Mouse (Mus musculus): Measurements from ENCODE around the gene Clasp1. TPM values are rescaled to one million over a fixed set of nuclear protein-coding genes. Genes with fewer than 3 reads are reported as not detected.
"Not testable (repeated sequence)": the region's sequence is repeated elsewhere in the genome, so short reads cannot be mapped to it uniquely, and the experiment has no call there.

The Clasp1 gene
- polyA plus RNA-seq, 1 experiment from 2014 or later, result 117 TPM

DNA sequence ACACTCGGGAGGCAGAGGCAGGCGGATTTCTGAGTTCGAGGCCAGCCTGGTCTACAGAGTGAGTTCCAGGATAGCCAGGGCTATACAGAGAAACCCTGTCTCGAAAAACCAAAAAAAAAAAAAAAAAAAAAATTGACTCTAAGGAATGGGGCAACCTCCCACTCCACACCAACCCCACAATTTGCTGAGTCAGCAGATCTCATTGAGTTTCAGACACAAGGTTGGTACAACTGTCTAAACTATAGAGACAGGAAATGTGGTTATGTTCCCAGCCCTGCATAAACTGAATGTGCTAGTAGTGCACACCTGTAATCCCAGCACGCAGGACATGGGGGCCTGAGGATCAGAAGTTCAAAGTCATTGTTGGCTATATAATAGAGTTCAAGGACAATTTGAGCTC lies 232.2 kb downstream of the Clasp1 start:
- not testable (repeated sequence) for H3K27ac ChIP-seq (replicated peaks in 1 of 2; ENCODE audit: control insufficient read depth in 1 of 2, insufficient read depth in 1 of 2, low read depth in 2 of 2, low read length in 2 of 2); H3K4me1 ChIP-seq (ENCODE audit: control insufficient read depth in 2 of 2, insufficient read depth in 2 of 2, low read length in 2 of 2); H3K4me3 ChIP-seq (ENCODE audit: control insufficient read depth in 1 of 2, insufficient read depth in 1 of 2, low read depth in 1 of 2, low read length in 2 of 2); H3K9me3 ChIP-seq (ENCODE audit: control insufficient read depth, low read length); H3K27me3 ChIP-seq (ENCODE audit: control insufficient read depth, insufficient read depth, low read length); H3K4me2 ChIP-seq (ENCODE audit: low read length); H3K9ac ChIP-seq (ENCODE audit: low read length); H3K36me3 ChIP-seq (ENCODE audit: control insufficient read depth, insufficient read depth, low read length); ATAC-seq (ENCODE audit: insufficient number of reproducible peaks, insufficient read depth, low FRiP score, low read depth)
- 90% methylated on average over 4 of the region's 5 CpGs for WGBS

- Histone ChIP-seq H3K36me3 (ENCODE audit: control insufficient read depth, insufficient read depth, low read length) (no peaks in the 10 kb centered on the region), H3K9ac (ENCODE audit: low read length) (no peak overlapping the region), H3K27me3 (ENCODE audit: control insufficient read depth, insufficient read depth, low read length) (no peaks in the 10 kb centered on the region; the same call in 1 of the 2 replicates), H3K27ac (replicated peaks in 1 of 2; ENCODE audit: control insufficient read depth in 1 of 2, insufficient read depth in 1 of 2, low read depth in 2 of 2, low read length in 2 of 2) (no peak overlapping the region), H3K4me3 (ENCODE audit: control insufficient read depth in 1 of 2, insufficient read depth in 1 of 2, low read depth in 1 of 2, low read length in 2 of 2) (no peak overlapping the region), H3K4me1 (ENCODE audit: control insufficient read depth in 2 of 2, insufficient read depth in 2 of 2, low read length in 2 of 2) (no peaks in the 10 kb centered on the region; a peak in 1 of 4 replicates), H3K4me2 (ENCODE audit: low read length) (no peak overlapping the region), H3K9me3 (ENCODE audit: control insufficient read depth, low read length) (no peaks in the 10 kb centered on the region)
- 48% methylated on average over 3 of the region's 3 CpGs for WGBS
- ATAC-seq (ENCODE audit: insufficient number of reproducible peaks, insufficient read depth, low FRiP score, low read depth), result no peak
Observed at GRCm38 (mm10) chr1:118622857-118623256, 234.0 kb downstream of the Clasp1 start.

- no peak for ATAC-seq (ENCODE audit: insufficient number of reproducible peaks, insufficient read depth, low FRiP score, low read depth)
- Histone ChIP-seq H3K36me3 (ENCODE audit: control insufficient read depth, insufficient read depth, low read length) (no peaks in the 10 kb centered on the region), H3K9me3 (ENCODE audit: control insufficient read depth, low read length) (no peaks in the 10 kb centered on the region), H3K4me3 (ENCODE audit: control insufficient read depth in 1 of 2, insufficient read depth in 1 of 2, low read depth in 1 of 2, low read length in 2 of 2) (no peak overlapping the region), H3K9ac (ENCODE audit: low read length) (no peak overlapping the region), H3K4me2 (ENCODE audit: low read length) (no peak overlapping the region), H3K27me3 (ENCODE audit: control insufficient read depth, insufficient read depth, low read length) (peaks cover 8% of the 10 kb centered on the region; the same call in 1 of the 2 replicates), H3K27ac (replicated peaks in 1 of 2; ENCODE audit: control insufficient read depth in 1 of 2, insufficient read depth in 1 of 2, low read depth in 2 of 2, low read length in 2 of 2) (no peak overlapping the region), H3K4me1 (ENCODE audit: control insufficient read depth in 2 of 2, insufficient read depth in 2 of 2, low read length in 2 of 2) (no peaks in the 10 kb centered on the region; a peak in 2 of 4 replicates)
- 55% methylated on average over 6 of the region's 6 CpGs for WGBS
Observed at GRCm38 (mm10) chr1:118625461-118625860, 236.6 kb downstream of the Clasp1 start.

- Histone ChIP-seq H3K4me1 (ENCODE audit: control insufficient read depth in 2 of 2, insufficient read depth in 2 of 2, low read length in 2 of 2) (no peaks in the 10 kb centered on the region; a peak in 2 of 4 replicates), H3K36me3 (ENCODE audit: control insufficient read depth, insufficient read depth, low read length) (no peaks in the 10 kb centered on the region), H3K9me3 (ENCODE audit: control insufficient read depth, low read length) (no peaks in the 10 kb centered on the region), H3K27me3 (ENCODE audit: control insufficient read depth, insufficient read depth, low read length) (peaks cover 8% of the 10 kb centered on the region; the same call in 1 of the 2 replicates), H3K4me2 (ENCODE audit: low read length) (no peak overlapping the region), H3K4me3 (ENCODE audit: control insufficient read depth in 1 of 2, insufficient read depth in 1 of 2, low read depth in 1 of 2, low read length in 2 of 2) (no peak overlapping the region), H3K9ac (ENCODE audit: low read length) (no peak overlapping the region), H3K27ac (replicated peaks in 1 of 2; ENCODE audit: control insufficient read depth in 1 of 2, insufficient read depth in 1 of 2, low read depth in 2 of 2, low read length in 2 of 2) (no peak overlapping the region)
- ATAC-seq (ENCODE audit: insufficient number of reproducible peaks, insufficient read depth, low FRiP score, low read depth), result no peak
- 28% methylated on average over 2 of the region's 2 CpGs for WGBS
Observed at GRCm38 (mm10) chr1:118625921-118626320, 237.1 kb downstream of the Clasp1 start.

GRCm38 (mm10) chr1:118626452-118626851 lies 237.6 kb downstream of the Clasp1 start:
- 75% methylated on average over 2 of the region's 2 CpGs for WGBS
- no peak for ATAC-seq (ENCODE audit: insufficient number of reproducible peaks, insufficient read depth, low FRiP score, low read depth)
- Histone ChIP-seq H3K4me1 (ENCODE audit: control insufficient read depth in 2 of 2, insufficient read depth in 2 of 2, low read length in 2 of 2) (no peaks in the 10 kb centered on the region; a peak in 2 of 4 replicates), H3K27me3 (ENCODE audit: control insufficient read depth, insufficient read depth, low read length) (peaks cover 8% of the 10 kb centered on the region; the same call in 1 of the 2 replicates), H3K9ac (ENCODE audit: low read length) (no peak overlapping the region), H3K9me3 (ENCODE audit: control insufficient read depth, low read length) (no peaks in the 10 kb centered on the region), H3K36me3 (ENCODE audit: control insufficient read depth, insufficient read depth, low read length) (no peaks in the 10 kb centered on the region), H3K27ac (replicated peaks in 1 of 2; ENCODE audit: control insufficient read depth in 1 of 2, insufficient read depth in 1 of 2, low read depth in 2 of 2, low read length in 2 of 2) (no peak overlapping the region), H3K4me2 (ENCODE audit: low read length) (no peak overlapping the region), H3K4me3 (ENCODE audit: control insufficient read depth in 1 of 2, insufficient read depth in 1 of 2, low read depth in 1 of 2, low read length in 2 of 2) (no peak overlapping the region)

GRCm38 (mm10) chr1:118627781-118628464 lies 239.1 kb downstream of the Clasp1 start, which contains the start of gene Tfcp2l1:
Tfcp2l1 (plus strand) TSS chr1:118627945.
- 0 out of 4 replicates have a peak within 1 kb of the TSS, but pooled peaks of 1 of the 2 experiments have one; percentile 9 for H3K27ac ChIP-seq (replicated peaks in 1 of 2; ENCODE audit: control insufficient read depth in 1 of 2, insufficient read depth in 1 of 2, low read depth in 2 of 2, low read length in 2 of 2)
- peak within 1 kb of the TSS; percentile 70 for H3K9ac ChIP-seq (ENCODE audit: low read length)
- under 1% methylated on average over 48 of the region's 48 CpGs for WGBS
- peak; percentile 83 for ATAC-seq (ENCODE audit: insufficient number of reproducible peaks, insufficient read depth, low FRiP score, low read depth)
- H3K4me3 ChIP-seq (ENCODE audit: control insufficient read depth in 1 of 2, insufficient read depth in 1 of 2, low read depth in 1 of 2, low read length in 2 of 2), result peak within 1 kb of the TSS; percentile 53 to 61
- no peaks in the 10 kb centered on the region for H3K9me3 ChIP-seq (ENCODE audit: control insufficient read depth, low read length)
- H3K27me3 ChIP-seq (ENCODE audit: control insufficient read depth, insufficient read depth, low read length), result peaks cover 8% of the 10 kb centered on the region; the same call in 1 of the 2 replicates
- peak within 1 kb of the TSS; percentile 99 for H3K4me2 ChIP-seq (ENCODE audit: low read length)
- no peaks in the 10 kb centered on the region for H3K36me3 ChIP-seq (ENCODE audit: control insufficient read depth, insufficient read depth, low read length)
- no peaks in the 10 kb centered on the region; a peak in 2 of 4 replicates for H3K4me1 ChIP-seq (ENCODE audit: control insufficient read depth in 2 of 2, insufficient read depth in 2 of 2, low read length in 2 of 2)

GRCm38 (mm10) chr1:118633415-118633980 lies 244.6 kb downstream of the Clasp1 start:
- Histone ChIP-seq H3K27me3 (ENCODE audit: control insufficient read depth, insufficient read depth, low read length) (0 out of 2 replicates have a peak, but pooled peaks cover 3% of the 10 kb centered on the region), H3K4me2 (ENCODE audit: low read length) (no peak overlapping the region), H3K27ac (replicated peaks in 1 of 2; ENCODE audit: control insufficient read depth in 1 of 2, insufficient read depth in 1 of 2, low read depth in 2 of 2, low read length in 2 of 2) (no peak overlapping the region), H3K4me3 (ENCODE audit: control insufficient read depth in 1 of 2, insufficient read depth in 1 of 2, low read depth in 1 of 2, low read length in 2 of 2) (no peak overlapping the region), H3K4me1 (ENCODE audit: control insufficient read depth in 2 of 2, insufficient read depth in 2 of 2, low read length in 2 of 2) (no peaks in the 10 kb centered on the region; a peak in 1 of 4 replicates), H3K9me3 (ENCODE audit: control insufficient read depth, low read length) (no peaks in the 10 kb centered on the region), H3K36me3 (ENCODE audit: control insufficient read depth, insufficient read depth, low read length) (no peaks in the 10 kb centered on the region), H3K9ac (ENCODE audit: low read length) (no peak overlapping the region)
- WGBS, result 72% methylated on average over 4 of the region's 4 CpGs
- no peak for ATAC-seq (ENCODE audit: insufficient number of reproducible peaks, insufficient read depth, low FRiP score, low read depth)
